Mouse (Mus musculus): Measurements from ENCODE around the gene Pde2a. TPM values are rescaled to one million over a fixed set of nuclear protein-coding genes. Genes with fewer than 3 reads are reported as not detected.

Gene Pde2a
- polyA plus RNA-seq, 1 experiment from 2014 or later = 4.0 TPM

- 52% methylated on average over 10 of the region's 10 CpGs for WGBS (ENCODE audit: insufficient replicate concordance)
- Histone ChIP-seq H3K4me1 (replicated peaks) (peaks cover 54% of the 10 kb centered on the region), H3K9me3 (replicated peaks) (no peaks in the 10 kb centered on the region), H3K9ac (0 out of 2 replicates have a peak overlapping the region, but pooled peaks have one; percentile 45), H3K27me3 (no peaks in the 10 kb centered on the region), H3K36me3 (peaks cover 31% of the 10 kb centered on the region), H3K27ac (peak overlapping the region; percentile 69), H3K4me3 (replicated peaks) (no peak overlapping the region), H3K4me2 (0 out of 2 replicates have a peak overlapping the region, but pooled peaks have one; percentile 30)
- ATAC-seq (ENCODE audit: low read depth) = no peak
- no peak for DNase-seq
Observed at GRCm38 (mm10) chr7:101384931-101385330, 36.6 kb upstream of the Pde2a start.

GRCm38 (mm10) chr7:101385331-101385733, 36.2 kb upstream of the Pde2a start:
- no peaks in the 10 kb centered on the region for H3K9me3 ChIP-seq (replicated peaks)
- DNase-seq (no peak), ATAC-seq (ENCODE audit: low read depth) (peak; percentile 52)
- peaks cover 56% of the 10 kb centered on the region for H3K4me1 ChIP-seq (replicated peaks)
- H3K27ac ChIP-seq = peak overlapping the region; percentile 69
- no peak overlapping the region for H3K4me3 ChIP-seq (replicated peaks)
- H3K36me3 ChIP-seq = peaks cover 35% of the 10 kb centered on the region
- H3K4me2 ChIP-seq = peak overlapping the region; percentile 30
- peak overlapping the region; percentile 45; the same call in 1 of the 2 replicates for H3K9ac ChIP-seq
- WGBS (ENCODE audit: insufficient replicate concordance) = 24% methylated on average over 6 of the region's 6 CpGs
- H3K27me3 ChIP-seq = no peaks in the 10 kb centered on the region

- Histone ChIP-seq H3K27ac (peak overlapping the region; percentile 69), H3K9ac (peak overlapping the region; percentile 45; the same call in 1 of the 2 replicates), H3K4me1 (replicated peaks) (peaks cover 62% of the 10 kb centered on the region), H3K4me2 (peak overlapping the region; percentile 30), H3K27me3 (no peaks in the 10 kb centered on the region), H3K36me3 (peaks cover 40% of the 10 kb centered on the region), H3K4me3 (replicated peaks) (no peak overlapping the region), H3K9me3 (replicated peaks) (no peaks in the 10 kb centered on the region)
- 57% methylated on average over 10 of the region's 10 CpGs for WGBS (ENCODE audit: insufficient replicate concordance)
- no peak for DNase-seq
- ATAC-seq (ENCODE audit: low read depth) = no peak
Observed at GRCm38 (mm10) chr7:101385866-101386452, 35.5 kb upstream of the Pde2a start.

- peaks cover 50% of the 10 kb centered on the region for H3K4me1 ChIP-seq (replicated peaks)
- H3K9me3 ChIP-seq (replicated peaks) = no peaks in the 10 kb centered on the region
- peak overlapping the region; percentile 29 for H3K27ac ChIP-seq
- no peak overlapping the region for H3K4me3 ChIP-seq (replicated peaks)
- H3K36me3 ChIP-seq = peaks cover 56% of the 10 kb centered on the region
- WGBS (ENCODE audit: insufficient replicate concordance) = 20% methylated on average over 6 of the region's 6 CpGs
- H3K9ac ChIP-seq = no peak overlapping the region
- ATAC-seq (ENCODE audit: low read depth) (no peak), DNase-seq (no peak)
- no peaks in the 10 kb centered on the region for H3K27me3 ChIP-seq
- H3K4me2 ChIP-seq = no peak overlapping the region
Observed at GRCm38 (mm10) chr7:101389256-101389655, 32.2 kb upstream of the Pde2a start.

- Histone ChIP-seq H3K9ac (no peak overlapping the region), H3K36me3 (peaks cover 70% of the 10 kb centered on the region), H3K4me1 (replicated peaks) (peaks cover 29% of the 10 kb centered on the region), H3K9me3 (replicated peaks) (no peaks in the 10 kb centered on the region), H3K27me3 (no peaks in the 10 kb centered on the region), H3K27ac (0 out of 2 replicates have a peak overlapping the region, but pooled peaks have one; percentile 9), H3K4me3 (replicated peaks) (no peak overlapping the region), H3K4me2 (no peak overlapping the region)
- WGBS (ENCODE audit: insufficient replicate concordance) = 82% methylated on average over 4 of the region's 4 CpGs
- ATAC-seq (ENCODE audit: low read depth) (no peak), DNase-seq (no peak)
Observed at GRCm38 (mm10) chr7:101391909-101392479, 29.5 kb upstream of the Pde2a start.

GRCm38 (mm10) chr7:101393015-101393414, 28.5 kb upstream of the Pde2a start:
- Histone ChIP-seq H3K27ac (peak overlapping the region; percentile 75), H3K9ac (no peak overlapping the region), H3K4me1 (replicated peaks) (peaks cover 29% of the 10 kb centered on the region), H3K4me2 (no peak overlapping the region), H3K4me3 (replicated peaks) (no peak overlapping the region), H3K9me3 (replicated peaks) (no peaks in the 10 kb centered on the region), H3K27me3 (no peaks in the 10 kb centered on the region), H3K36me3 (peaks cover 74% of the 10 kb centered on the region)
- ATAC-seq (ENCODE audit: low read depth) (no peak), DNase-seq (no peak)
- WGBS (ENCODE audit: insufficient replicate concordance) = 51% methylated on average over 4 of the region's 4 CpGs

- Histone ChIP-seq H3K4me2 (no peak overlapping the region), H3K9me3 (replicated peaks) (no peaks in the 10 kb centered on the region), H3K4me1 (replicated peaks) (peaks cover 25% of the 10 kb centered on the region), H3K36me3 (peaks cover 75% of the 10 kb centered on the region), H3K27me3 (no peaks in the 10 kb centered on the region), H3K27ac (peak overlapping the region; percentile 75), H3K9ac (no peak overlapping the region), H3K4me3 (replicated peaks) (peak overlapping the region; percentile 18)
- WGBS (ENCODE audit: insufficient replicate concordance) = 63% methylated on average over 8 of the region's 8 CpGs
- DNase-seq (no peak), ATAC-seq (ENCODE audit: low read depth) (peak; percentile 49)
Observed at GRCm38 (mm10) chr7:101393694-101394504, 27.6 kb upstream of the Pde2a start.

GRCm38 (mm10) chr7:101394569-101394968, 26.9 kb upstream of the Pde2a start:
- Histone ChIP-seq H3K4me2 (peak overlapping the region; percentile 21; the same call in 1 of the 2 replicates), H3K27ac (peak overlapping the region; percentile 75), H3K9me3 (replicated peaks) (no peaks in the 10 kb centered on the region), H3K36me3 (peaks cover 79% of the 10 kb centered on the region), H3K27me3 (no peaks in the 10 kb centered on the region), H3K4me1 (replicated peaks) (peaks cover 19% of the 10 kb centered on the region), H3K4me3 (replicated peaks) (peak overlapping the region; percentile 18), H3K9ac (no peak overlapping the region)
- ATAC-seq (ENCODE audit: low read depth) (no peak), DNase-seq (no peak)
- 76% methylated on average over 3 of the region's 3 CpGs for WGBS (ENCODE audit: insufficient replicate concordance)

GRCm38 (mm10) chr7:101395471-101395870, 26.0 kb upstream of the Pde2a start:
- Histone ChIP-seq H3K9me3 (replicated peaks) (no peaks in the 10 kb centered on the region), H3K4me3 (replicated peaks) (0 out of 2 replicates have a peak overlapping the region, but pooled peaks have one; percentile 18), H3K27me3 (no peaks in the 10 kb centered on the region), H3K27ac (no peak overlapping the region), H3K4me2 (peak overlapping the region; percentile 21; the same call in 1 of the 2 replicates), H3K36me3 (peaks cover 79% of the 10 kb centered on the region), H3K4me1 (replicated peaks) (peaks cover 14% of the 10 kb centered on the region), H3K9ac (no peak overlapping the region)
- ATAC-seq (ENCODE audit: low read depth) = no peak
- 69% methylated on average over 2 of the region's 2 CpGs for WGBS (ENCODE audit: insufficient replicate concordance)
- DNase-seq = no peak

- Histone ChIP-seq H3K27ac (no peak overlapping the region), H3K27me3 (no peaks in the 10 kb centered on the region), H3K4me2 (no peak overlapping the region), H3K9ac (no peak overlapping the region), H3K9me3 (replicated peaks) (no peaks in the 10 kb centered on the region), H3K4me1 (replicated peaks) (0 out of 2 replicates have a peak, but pooled peaks cover 3% of the 10 kb centered on the region), H3K36me3 (peaks cover 83% of the 10 kb centered on the region), H3K4me3 (replicated peaks) (no peak overlapping the region)
- no peak for DNase-seq
- no peak for ATAC-seq (ENCODE audit: low read depth)
- WGBS (ENCODE audit: insufficient replicate concordance) = 81% methylated on average over 4 of the region's 4 CpGs
Observed at GRCm38 (mm10) chr7:101397175-101397574, 24.3 kb upstream of the Pde2a start.

- H3K4me2 ChIP-seq = no peak overlapping the region
- H3K9me3 ChIP-seq (replicated peaks) = no peaks in the 10 kb centered on the region
- 81% methylated on average over 7 of the region's 7 CpGs for WGBS (ENCODE audit: insufficient replicate concordance)
- no peaks in the 10 kb centered on the region for H3K4me1 ChIP-seq (replicated peaks)
- no peak overlapping the region for H3K27ac ChIP-seq
- DNase-seq = no peak
- no peaks in the 10 kb centered on the region for H3K27me3 ChIP-seq
- H3K36me3 ChIP-seq = peaks cover 89% of the 10 kb centered on the region
- no peak for ATAC-seq (ENCODE audit: low read depth)
- no peak overlapping the region for H3K9ac ChIP-seq
- no peak overlapping the region for H3K4me3 ChIP-seq (replicated peaks)
Observed at GRCm38 (mm10) chr7:101401510-101401909, 20.0 kb upstream of the Pde2a start.
